Mouse (Mus musculus) induced T-regulatory cell, adult 2 months (primary cell): ENCODE measurements around the gene Dnm1.
"Not testable (repeated sequence)": the region's sequence is repeated elsewhere in the genome, so short reads cannot be mapped to it uniquely, and the experiment has no call there.

ENCODE experiments used
- DNase-seq: peaks from one replicate; pipeline ENCODE4 v3.0.0-alpha.2; 2012; ENCODE audit warnings: low read depth

Dnm1 gene

DNA sequence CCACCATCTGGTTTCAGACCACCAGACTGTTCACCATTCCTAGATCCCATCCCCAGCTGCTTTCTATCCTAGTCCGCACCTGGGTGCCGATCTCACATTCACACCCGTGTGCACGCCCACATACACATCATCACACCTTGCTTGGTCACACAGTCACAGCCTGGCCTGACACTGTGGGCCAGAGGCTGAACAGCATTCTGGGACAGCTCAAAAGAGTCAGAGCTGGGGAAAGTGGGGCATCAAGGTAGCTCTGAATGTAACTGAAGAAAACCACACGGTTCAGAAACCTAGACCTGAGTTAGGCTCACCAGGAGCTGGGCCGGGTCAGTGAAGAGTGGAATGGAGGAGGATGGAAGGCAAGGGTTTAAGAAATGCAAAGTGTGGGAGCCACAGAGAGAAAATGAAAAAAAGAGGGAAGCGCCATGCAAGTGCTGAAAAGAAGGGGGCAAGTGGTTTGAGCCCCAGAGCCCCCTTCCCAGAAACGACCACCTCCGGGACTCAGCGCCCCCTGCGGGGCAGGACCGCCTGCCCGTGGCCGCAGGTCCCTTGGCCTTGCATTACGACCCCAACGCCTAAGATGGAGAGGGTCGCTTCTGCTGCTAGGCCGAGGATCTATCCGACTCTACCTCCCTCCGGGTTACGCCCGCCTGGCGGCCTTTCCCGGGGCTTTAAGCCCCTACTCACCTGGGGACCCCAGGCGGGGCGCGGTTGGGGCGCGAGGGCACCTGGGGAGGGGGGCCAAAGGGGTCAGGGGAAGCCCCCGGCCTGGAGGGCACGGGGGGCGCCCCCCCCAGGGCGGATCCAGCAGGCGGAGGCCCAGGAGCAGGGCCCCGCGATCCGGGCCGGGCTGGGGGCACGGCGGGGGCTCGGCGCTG lies 41.5 kb downstream of the Dnm1 start:
- no peak for DNase-seq

DNA sequence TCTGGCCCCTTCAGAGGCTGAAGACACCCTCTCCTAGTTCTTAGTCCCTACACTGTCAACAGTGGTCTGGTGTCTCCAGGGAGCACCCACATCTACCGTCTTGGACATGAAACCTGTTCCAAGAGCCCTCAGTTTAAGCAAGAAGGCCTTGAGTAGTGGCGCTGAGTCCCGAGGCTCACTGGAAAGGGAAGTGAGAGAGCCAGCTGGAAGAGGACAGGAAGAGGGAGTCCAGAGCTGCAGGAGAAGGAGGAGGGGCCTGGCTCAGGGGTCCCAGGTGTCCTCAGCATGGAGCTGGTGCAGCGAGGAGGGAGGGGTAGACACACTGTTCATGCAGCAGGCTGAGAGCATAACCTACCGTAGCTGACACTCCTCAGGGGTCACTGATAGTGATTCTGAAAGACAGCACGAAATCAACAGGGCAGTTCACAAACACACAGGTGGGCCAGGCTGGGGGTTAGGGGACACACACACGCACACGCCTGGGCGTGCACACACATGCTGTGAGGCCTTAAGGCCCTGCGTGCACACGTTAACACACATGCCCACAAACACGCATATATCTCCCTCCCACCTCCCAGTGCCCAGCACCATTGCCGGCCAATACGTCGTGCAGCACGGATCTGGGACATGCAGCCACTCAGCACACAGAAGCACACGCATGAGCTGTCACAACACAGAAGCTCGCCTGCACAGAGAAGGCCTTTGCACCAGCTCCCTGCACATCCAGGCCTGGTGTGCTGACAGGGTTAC lies 42.9 kb downstream of the Dnm1 start:
- no peak for DNase-seq

DNA sequence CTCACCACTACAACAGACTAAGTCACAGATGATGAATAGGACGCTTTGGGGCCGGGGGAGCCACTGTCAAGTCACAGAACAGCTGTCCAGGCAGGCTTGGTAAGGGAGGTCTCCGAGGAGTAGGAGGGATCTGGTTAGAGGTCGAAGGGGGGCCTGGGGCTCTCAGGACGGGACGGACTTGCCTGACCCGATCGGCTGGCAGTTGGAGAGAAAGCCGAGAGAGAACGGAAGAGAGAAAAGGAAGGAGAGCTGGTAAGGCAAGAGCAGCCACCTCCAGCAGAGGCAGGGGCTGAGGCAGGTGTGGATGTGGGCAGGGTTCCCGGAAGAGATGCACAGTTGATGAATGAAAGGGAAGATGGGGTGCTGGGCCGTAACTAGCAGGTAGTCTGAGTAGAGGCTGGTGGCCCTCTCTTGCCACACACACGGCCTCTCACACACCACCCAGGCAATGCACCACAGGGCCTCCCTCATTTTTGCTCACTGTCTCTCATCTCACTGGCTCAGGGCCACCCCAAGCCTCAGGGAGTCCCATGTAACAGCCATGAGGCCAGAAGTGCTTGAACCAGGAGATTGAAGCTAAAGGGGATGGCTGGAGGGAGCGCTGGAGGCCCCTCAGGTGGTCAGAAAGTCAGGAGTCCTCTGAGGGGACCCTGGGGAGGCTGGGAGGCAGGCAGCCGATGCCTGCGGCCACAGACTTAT lies 44.1 kb downstream of the Dnm1 start:
- no peak for DNase-seq

DNA sequence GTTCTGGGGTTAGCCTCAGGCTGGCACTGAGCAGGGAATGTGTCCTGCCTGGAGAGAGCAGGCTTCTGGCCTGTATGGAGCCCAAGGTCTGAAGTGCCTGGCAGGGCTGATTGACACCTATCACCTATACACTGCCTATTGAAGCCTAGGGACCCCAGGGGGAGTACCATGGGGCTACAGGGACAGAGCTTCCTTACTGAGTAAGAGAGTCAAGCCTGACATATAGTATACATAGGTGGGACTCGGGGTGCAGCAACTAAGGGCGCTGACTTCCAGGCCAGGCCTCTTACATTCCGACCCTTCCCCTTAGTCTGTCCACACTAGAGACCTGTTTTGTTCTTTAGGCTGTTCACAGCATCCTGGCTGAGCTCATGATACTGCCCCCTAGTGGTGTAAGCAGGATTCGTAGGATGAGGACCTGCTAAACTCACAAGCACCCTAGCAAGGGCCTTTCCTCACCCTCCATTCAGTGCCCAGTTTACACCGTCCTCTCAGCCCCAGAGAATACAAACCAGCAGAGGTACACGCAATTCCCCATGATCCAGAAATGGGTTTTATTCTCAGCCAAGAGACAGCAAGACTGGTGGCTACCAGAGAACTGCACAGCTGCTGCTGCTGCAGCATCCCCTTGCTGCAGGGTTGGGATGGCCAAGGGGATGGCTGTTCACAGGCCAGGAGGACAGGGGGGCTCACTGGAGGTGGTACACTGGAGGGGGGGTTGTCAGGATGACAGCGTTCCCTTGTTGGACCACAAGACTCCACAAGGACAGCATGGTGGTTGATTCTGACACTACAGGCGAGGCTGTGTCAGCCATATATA lies 45.0 kb downstream of the Dnm1 start:
- DNase-seq: peak; percentile 77

DNA sequence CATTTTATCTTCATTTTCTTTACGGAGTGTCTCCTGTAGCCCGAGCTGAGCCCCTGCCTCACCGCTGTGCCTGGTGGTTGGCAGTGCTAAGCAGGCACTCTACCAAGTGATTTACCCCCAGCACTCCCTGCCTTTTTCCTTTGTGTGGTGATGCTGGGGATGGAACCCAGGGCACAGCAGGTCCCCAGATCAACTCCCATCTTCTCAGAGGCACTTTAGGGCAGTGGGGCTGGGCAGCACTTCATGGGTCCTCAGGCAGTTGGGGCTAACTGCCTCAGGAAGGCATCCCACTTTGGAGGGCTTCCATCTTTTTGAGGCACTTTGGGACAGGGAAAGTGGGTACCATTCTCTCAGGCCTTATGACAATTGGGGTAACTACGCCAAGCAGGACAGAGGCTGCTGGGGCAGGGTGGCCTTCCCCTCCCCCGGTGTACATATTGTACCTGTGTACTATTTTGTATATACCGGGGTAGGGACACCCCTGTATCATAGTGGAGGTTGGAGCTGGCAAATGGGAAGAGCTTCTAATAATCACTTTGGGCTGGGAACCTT lies 45.8 kb downstream of the Dnm1 start:
- DNase-seq: no peak

DNA sequence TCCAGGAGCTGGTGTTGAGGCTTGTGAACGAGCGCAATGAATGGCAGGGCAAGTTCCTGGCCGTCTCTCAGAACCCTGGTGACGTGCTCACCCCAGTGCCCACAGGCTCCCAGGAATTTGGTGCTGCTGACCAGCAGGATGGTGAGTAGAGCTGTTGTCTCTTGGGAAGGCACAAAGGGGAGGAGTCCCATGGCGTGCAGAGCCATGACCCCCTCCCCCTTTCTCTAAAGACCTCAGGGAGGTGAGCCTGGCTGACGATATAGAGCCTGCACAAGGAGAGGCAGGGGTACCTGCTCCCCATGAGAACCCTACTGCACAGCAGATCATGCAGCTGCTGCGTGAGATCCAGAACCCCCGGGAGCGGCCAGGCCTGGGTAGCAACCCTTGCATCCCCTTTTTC lies 47.0 kb downstream of the Dnm1 start:
- no peak for DNase-seq

DNA sequence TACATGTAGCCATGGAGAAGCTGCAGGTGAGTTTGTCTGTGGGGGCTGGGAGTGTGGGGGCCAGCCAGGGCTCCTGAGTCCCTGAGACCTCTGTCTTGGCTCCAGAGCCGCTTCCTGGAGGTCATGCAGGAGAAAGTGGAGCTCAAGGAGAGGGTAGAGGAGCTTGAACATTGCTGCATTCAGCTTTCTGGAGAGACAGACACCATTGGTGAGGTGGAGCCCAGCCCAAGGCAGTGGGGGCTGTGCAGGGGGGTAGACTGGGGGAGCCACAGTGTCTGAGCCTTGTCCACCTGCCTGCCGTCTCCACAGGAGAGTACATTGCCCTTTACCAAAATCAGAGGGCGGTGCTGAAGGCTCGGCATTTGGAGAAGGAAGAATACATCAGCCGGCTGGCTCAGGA lies 47.5 kb downstream of the Dnm1 start:
- DNase-seq: no peak

DNA sequence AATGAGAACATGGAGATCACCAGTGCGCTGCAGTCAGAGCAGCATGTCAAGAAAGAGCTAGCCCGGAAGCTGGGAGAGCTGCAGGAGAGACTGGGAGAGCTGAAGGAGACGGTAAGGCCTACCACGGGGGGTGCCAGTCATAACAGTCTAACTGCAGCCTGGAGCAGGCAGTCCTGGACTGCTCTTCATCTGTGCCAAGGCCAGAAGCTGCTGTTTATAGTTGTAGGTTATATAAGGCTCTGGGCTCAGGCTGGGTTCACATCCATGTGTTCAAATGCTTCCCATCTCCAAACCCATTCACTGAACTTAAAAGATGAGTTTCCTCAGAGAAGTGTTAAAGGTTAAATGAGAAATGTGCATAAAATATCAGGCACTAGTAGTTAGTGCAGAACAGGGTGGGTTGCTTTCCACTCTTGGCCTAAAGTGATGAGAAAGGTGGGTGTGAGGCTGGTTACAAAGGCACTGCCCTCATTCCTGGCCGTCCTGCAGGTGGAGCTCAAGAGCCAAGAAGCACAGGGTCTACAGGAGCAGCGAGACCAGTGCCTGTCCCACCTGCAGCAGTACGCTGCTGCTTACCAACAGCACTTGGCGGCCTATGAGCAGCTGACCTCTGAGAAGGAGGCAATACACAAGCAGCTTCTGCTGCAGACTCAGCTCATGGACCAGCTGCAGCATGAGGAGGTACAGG lies 48.8 kb downstream of the Dnm1 start:
- peak; percentile 62 for DNase-seq

DNA sequence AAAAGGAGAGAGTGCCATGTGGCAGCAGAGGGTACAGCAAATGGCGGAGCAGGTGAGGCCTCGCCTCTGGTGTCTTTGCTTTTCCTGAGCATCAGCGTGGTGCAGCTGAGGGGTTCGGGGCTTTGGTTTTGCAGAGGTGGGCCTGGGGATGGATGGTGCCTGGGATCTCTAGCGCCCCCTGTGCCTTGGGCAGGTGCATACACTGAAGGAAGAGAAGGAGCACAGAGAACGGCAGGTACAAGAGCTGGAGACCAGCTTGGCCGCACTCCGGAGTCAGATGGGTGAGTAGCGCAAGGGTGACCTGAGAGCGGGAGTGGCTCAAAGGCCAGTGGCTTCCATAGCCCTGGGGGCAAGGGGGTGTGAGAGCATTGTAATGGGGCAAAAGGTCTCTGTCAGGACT lies 50.2 kb downstream of the Dnm1 start:
- no peak for DNase-seq

DNA sequence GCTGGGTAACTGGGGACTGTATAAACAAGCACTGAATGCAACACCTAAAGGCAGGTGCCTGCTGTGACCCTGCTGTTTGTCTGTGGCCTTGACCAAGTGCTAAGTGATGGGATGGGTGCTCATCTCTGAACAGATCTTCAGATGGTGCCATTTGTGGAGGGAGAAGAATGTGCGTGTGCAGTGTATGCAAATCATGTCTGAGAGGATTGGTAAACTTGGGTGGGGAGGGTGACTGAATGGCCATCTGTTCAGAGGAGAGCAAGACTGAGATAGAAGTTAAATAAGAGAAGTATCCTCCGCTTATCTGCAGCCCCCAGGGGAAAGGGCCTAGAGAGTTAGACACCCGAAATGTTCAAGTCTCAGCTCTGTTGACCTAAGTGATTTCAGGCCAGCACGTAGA lies 53.7 kb downstream of the Dnm1 start:
- DNase-seq: no peak

DNA sequence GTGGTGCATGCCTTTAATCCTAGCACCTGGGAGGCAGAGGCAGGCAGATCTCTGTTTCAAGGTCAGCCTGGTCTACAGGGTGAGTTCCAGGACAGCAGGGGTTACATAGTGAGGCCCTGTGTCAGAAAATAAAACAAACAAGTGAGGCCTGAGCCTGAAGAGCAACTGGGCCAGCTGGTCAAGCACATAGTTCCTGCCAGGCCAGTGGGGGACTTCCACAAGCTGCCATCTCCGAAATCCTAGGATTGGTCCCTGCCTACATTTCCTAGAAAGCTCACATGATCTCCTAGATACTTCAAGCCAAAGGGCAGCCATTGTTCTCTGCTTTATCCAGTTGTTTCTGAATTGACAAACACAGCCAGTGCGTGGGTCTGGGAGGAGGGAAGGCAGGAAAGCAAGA lies 57.3 kb downstream of the Dnm1 start:
- DNase-seq: not testable (repeated sequence)

DNA sequence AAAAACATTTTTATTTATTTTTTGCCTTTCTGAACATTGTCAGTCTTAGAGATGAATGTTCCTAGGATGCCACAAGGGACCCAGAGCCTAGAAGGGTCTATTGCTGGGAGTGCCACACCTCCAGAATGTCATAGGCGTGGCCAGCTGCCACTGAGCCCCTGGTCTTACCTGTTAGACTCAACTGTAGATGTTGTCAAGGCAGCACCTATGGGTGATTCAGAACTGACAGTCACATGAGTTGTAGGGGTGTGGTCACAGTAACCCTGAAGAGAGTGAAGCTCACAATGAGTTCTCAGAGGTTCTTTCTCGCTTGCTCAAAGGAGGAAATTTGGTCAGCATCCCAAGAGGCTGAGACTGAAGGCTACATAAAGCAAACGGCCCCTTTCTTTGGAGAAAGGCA lies 57.9 kb downstream of the Dnm1 start:
- no peak for DNase-seq

DNA sequence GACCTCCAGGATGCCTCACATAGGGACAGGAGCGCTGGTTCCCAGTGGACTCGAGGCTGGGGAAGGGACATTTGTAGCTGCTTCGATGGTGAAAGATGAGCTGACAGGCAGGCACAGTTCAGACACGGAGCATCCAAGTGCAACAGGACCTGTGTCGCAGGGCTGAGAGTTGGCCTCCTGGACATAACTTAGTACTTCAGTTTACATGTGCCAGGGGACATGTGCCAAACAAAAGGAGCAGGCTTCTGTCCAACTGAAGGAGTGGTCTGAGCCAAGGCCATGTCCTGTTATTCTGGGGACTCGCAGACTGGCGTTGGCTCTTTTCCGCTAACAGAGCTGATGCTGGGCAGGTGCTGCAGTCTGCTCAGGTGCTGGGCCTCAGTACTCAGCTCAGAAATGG lies 58.8 kb downstream of the Dnm1 start:
- DNase-seq: no peak

DNA sequence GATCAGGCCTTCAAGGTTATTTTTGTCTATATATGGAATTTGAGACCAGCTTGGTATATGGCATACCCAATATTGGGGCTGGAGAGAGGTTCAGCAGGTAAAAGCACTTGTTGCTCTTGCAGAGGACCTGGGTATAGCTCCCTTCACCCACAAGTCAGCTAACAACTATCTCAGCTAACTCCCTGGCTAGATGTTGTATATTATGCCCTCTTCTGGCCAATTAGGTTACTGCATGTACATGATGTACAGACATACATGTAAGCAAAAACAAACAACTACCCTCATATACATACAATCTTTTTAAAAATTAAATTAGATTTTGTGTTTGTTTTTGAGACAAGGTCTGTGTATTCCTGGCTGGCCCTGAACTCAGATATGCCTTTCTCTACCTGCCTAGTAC lies 63.6 kb downstream of the Dnm1 start:
- peak; percentile 89 for DNase-seq

DNA sequence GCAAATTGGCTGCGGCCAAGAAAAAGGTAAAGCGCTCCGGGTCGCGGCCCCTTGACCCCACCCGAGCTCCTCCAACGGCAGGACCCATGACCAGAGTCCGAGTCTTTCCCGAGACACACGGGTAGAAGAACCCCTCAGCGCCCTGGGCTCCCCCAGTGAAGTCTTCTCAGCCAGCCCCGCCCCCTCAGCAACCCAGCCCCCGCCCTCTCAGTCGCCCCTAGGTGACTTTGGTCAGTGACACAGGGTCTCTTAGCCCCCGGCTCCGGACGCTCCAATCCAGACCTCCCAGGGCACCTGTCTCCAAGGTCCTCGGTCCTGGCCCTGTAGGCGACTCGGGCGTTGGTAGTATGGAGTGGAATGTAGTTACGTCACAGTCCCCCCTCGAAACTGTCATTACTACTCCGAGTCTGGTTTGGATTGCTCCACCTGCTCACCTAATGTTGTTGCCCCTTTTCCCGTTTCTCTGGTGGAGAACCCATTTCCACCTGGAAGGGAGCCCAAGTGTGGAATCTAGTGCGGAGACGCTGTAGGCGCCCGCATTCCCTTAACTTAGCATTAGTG lies 64.7 kb downstream of the Dnm1 start:
- no peak for DNase-seq

DNA sequence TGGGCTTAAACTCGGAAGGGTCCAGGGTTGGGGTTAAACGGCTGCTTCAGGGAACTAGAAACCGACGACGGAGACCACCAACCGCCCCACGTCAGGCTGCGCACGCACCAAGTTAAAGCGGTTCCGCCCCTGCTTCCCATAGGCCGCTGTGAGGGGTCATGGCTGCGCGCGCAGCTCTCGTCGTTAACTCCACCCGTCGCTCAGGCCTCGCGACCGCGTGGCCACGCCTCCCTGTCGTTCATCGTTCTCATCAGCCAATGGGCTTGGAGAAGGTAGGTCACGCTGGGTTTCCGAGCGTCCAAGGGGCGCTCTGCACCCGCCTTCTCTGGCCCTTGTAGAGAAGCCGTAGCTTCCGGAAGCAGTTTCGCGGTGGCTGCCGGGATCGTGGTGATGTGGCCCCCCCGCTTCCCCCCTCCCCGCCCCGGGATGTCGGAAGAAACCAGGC lies 65.2 kb downstream of the Dnm1 start, which contains the start of gene Swi5:
Swi5 (minus strand) TSS at position 153 of the 445 bp plus-strand sequence.
- DNase-seq: peak; percentile 100

DNA sequence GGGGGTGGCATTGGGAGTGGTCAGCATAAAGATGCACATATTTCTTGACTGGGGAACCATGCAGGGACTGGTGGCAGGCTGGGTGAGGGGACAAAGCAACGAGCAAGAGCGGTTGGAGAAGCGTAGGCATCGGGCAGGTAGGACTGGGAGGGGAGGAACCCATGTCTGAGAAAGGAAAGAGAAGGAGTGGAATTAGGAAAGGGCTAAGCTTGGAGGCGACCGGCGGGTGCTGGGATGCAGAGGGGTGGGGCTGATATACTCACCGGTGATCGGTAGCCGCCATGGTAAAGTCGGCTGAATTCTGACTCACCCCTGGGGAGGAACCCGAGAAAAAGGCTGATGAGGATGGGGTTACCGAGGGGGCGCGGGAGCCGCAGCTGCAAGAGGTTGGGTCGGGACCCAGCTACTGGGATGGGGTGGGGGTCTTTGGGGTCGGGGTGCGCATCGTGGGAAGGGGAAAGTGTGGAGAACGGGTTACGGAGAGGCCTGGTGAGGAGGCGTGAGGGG lies 65.8 kb downstream of the Dnm1 start, which contains the start of gene Golga2:
Golga2 (plus strand) TSS at position 51 of the 507 bp plus-strand sequence.
- no peak for DNase-seq

DNA sequence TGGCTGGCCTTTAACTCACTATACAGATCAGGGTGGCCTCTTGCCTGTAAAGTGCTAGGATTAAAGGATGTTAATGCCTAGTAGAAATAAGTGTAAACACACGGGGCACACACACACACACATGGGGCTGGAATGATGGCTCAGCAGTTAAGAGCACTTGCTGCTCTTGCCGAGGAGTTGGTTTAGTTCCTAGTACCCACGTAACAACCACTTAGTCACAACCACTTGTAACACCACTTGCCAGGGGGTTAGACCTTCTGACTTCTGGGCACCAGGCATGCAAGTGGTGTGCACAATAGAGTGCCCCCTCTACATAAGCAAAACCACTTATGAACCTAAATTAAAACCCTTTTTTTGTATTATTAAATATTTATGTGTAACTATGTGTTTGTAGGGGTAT lies 69.2 kb downstream of the Dnm1 start:
- DNase-seq: no peak

DNA sequence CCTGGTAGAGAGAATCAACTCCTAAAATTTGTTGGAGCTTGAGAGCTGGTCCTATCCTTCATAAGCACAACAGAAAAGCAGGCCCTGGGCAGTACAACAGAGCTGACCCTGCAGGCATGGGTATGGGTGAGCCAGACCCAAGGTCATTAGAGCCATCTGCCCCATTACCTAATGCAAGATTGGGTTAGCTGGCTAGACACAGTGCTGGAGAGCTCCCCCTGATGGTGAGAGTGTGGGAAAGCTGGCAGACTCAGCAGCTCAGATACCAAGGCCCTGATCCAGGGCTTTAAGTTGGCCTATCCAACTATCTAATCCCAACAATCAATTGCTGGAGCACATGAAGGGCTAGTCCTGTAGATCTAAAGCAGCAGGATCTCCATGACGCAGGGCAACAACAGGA lies 70.4 kb downstream of the Dnm1 start:
- peak; percentile 81 for DNase-seq

DNA sequence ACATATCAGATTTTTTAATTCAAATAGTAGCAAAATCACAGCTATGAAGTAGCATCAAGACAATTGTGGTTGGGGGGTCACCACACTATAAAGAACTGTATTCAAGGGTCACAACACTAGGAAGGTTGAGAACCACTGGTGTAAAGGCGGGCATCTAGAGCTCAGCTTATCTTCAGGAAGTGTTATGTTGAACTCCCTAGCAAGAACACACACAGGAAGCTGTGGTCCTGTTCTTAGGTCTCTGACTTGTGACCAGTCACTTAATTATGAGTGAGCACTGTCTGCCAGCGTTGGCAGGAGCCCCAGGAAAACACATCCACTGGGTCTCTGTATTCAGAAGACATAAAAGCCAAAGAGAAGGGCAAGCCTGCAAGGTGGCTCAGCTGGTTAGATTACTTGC lies 70.8 kb downstream of the Dnm1 start:
- no peak for DNase-seq
